Comparison of ENCODE assay signal across 22 mouse cellular contexts in the genomic region with DNA sequence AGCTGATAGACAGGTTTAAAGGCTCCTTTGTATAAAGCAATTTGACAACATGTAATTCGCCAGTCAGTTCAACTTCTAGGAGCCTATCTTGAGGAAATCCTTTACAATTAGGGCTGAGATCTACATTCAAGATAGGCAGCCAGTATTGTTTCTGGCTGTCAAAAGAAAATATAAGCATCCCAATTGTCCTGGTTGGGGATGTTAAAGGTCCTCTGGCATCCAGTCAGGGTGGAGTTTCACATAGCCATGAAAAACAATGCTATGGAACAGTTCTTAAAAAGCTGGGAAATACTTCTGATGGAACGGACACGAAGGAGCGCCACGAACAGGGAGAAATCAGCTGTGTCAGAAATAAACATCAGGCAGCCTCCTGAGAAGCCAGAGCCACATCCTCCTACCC. TPM values are rescaled to one million over a fixed set of nuclear protein-coding genes. Genes with fewer than 3 reads are reported as not detected.
DNase-seq lines count a peak whose midpoint lies in the region; ATAC-seq and TF ChIP-seq lines count a peak whose summit lies in the region.
"Had no signal": no experiment of that assay in that cellular context is flagged by ENCODE, and none has a peak within 500 bp of the region (broad histone marks: within the 10 kb centered on the region; RNA-seq: fewer than 3 reads in every experiment).

No protein-coding gene starts in this region.

- H3K4me1 ChIP-seq in heart, embryonic 15.5 days (replicated peaks) = 0 out of 2 replicates have a peak, but pooled peaks cover 4% of the 10 kb centered on the region
- peaks cover 5% of the 10 kb centered on the region; the same call in 1 of the 2 replicates for H3K4me1 ChIP-seq in heart, embryonic 12.5 days (replicated peaks)
- H3K4me1 ChIP-seq in heart, postnatal 0 days (ENCODE audit: control insufficient read depth, insufficient read depth) = no peaks in the 10 kb centered on the region
- no peaks in the 10 kb centered on the region for H3K4me1 ChIP-seq in lung, postnatal 0 days (ENCODE audit: insufficient read depth, low read depth, low read length)
- H3K4me1 ChIP-seq: embryonic facial prominence, embryonic 13.5 days; forebrain, embryonic 10.5 days; forebrain, embryonic 12.5 days had no signal

- H3K27ac ChIP-seq in heart, embryonic 15.5 days = no peak overlapping the region
- no peak overlapping the region for H3K27ac ChIP-seq in heart, embryonic 12.5 days (ENCODE audit: poor library complexity, severe bottlenecking)
- no peak overlapping the region for H3K27ac ChIP-seq in heart, postnatal 0 days (ENCODE audit: low read depth)
- no peak overlapping the region for H3K27ac ChIP-seq in lung, postnatal 0 days (ENCODE audit: low read length)
- H3K27ac ChIP-seq: embryonic facial prominence, embryonic 13.5 days; embryonic facial prominence, embryonic 15.5 days; forebrain, embryonic 10.5 days; forebrain, embryonic 12.5 days had no signal

- H3K27me3 ChIP-seq in heart, embryonic 15.5 days = no peaks in the 10 kb centered on the region
- H3K27me3 ChIP-seq in heart, embryonic 12.5 days (replicated peaks) = no peaks in the 10 kb centered on the region
- H3K27me3 ChIP-seq in heart, postnatal 0 days (ENCODE audit: control insufficient read depth, insufficient read depth, low read length) = no peaks in the 10 kb centered on the region
- no peaks in the 10 kb centered on the region for H3K27me3 ChIP-seq in lung, postnatal 0 days (replicated peaks; ENCODE audit: insufficient read depth, low read length)
- H3K27me3 ChIP-seq: embryonic facial prominence, embryonic 13.5 days; embryonic facial prominence, embryonic 15.5 days; forebrain, embryonic 12.5 days had no signal

- ATAC-seq in heart, embryonic 15.5 days (replicated peaks; ENCODE audit: insufficient number of reproducible peaks, insufficient read depth, low FRiP score, low read depth) = peak; percentile 62; the same call in 1 of the 2 replicates
- no peak for ATAC-seq in heart, embryonic 12.5 days (ENCODE audit: insufficient number of reproducible peaks, low FRiP score)
- no peak for ATAC-seq in heart, postnatal 0 days (ENCODE audit: insufficient read depth, low read depth)
- ATAC-seq in lung, postnatal 0 days = peak; percentile 53
- ATAC-seq: forebrain, embryonic 14.5 days had no signal

- intact Hi-C loops in heart, postnatal 10 days (cut with DNase I) = no loop called here

- no peak overlapping the region for H3K4me2 ChIP-seq in heart, embryonic 15.5 days
- no peak overlapping the region for H3K4me2 ChIP-seq in heart, embryonic 12.5 days
- H3K4me2 ChIP-seq in heart, postnatal 0 days (ENCODE audit: low read depth, low read length) = no peak overlapping the region
- H3K4me2 ChIP-seq in lung, postnatal 0 days (replicated peaks; ENCODE audit: low read depth, low read length) = no peak overlapping the region
- H3K4me2 ChIP-seq: embryonic facial prominence, embryonic 13.5 days; embryonic facial prominence, embryonic 15.5 days; forebrain, embryonic 12.5 days had no signal

- TF ChIP-seq EP300 in heart, postnatal 0 days (IDR thresholded peaks at IDR 0.05; ENCODE audit: low read depth) = peak; percentile 56; the same call in 1 of the 2 replicates
- peak; percentile 85 for TF ChIP-seq EP300 in lung, postnatal 0 days (IDR thresholded peaks at IDR 0.05)

- H3K36me3 ChIP-seq in heart, embryonic 15.5 days = no peaks in the 10 kb centered on the region
- H3K36me3 ChIP-seq in heart, embryonic 12.5 days = no peaks in the 10 kb centered on the region
- no peaks in the 10 kb centered on the region for H3K36me3 ChIP-seq in heart, postnatal 0 days (replicated peaks; ENCODE audit: control insufficient read depth, insufficient read depth, low read length)
- no peaks in the 10 kb centered on the region for H3K36me3 ChIP-seq in lung, postnatal 0 days (ENCODE audit: insufficient read depth, low read length)
- H3K36me3 ChIP-seq: embryonic facial prominence, embryonic 13.5 days; embryonic facial prominence, embryonic 15.5 days; forebrain, embryonic 10.5 days; forebrain, embryonic 12.5 days had no signal

- no peak for TF ChIP-seq CTCF in heart, postnatal 0 days (IDR thresholded peaks at IDR 0.05; ENCODE audit: low read depth)
- no peak for TF ChIP-seq CTCF in lung, postnatal 0 days (IDR thresholded peaks at IDR 0.05)

- no peak for DNase-seq in heart, postnatal 0 days (ENCODE audit: low spot score)
- no peak for DNase-seq in heart, postnatal 10 days
- DNase-seq in lung, postnatal 0 days (ENCODE audit: low spot score) = peak; percentile 31
- no peak for DNase-seq in lung, postnatal 25 days (ENCODE audit: low spot score)
- DNase-seq: adrenal gland, adult 2 months; adrenal gland, postnatal 10 days; adrenal gland, postnatal 25 days; cerebellum, adult 11 months; cerebellum, adult 18-20 months; cerebellum, adult 8-10 months; cerebellum, adult 9-11 months; cerebellum, postnatal 14 days; cerebellum, postnatal 36 days; embryo, embryonic 11 days had no signal

- no peak overlapping the region for H3K4me3 ChIP-seq in heart, embryonic 15.5 days
- H3K4me3 ChIP-seq in heart, embryonic 12.5 days = no peak overlapping the region
- no peak overlapping the region for H3K4me3 ChIP-seq in heart, postnatal 0 days (ENCODE audit: low read depth, low read length)
- no peak overlapping the region for H3K4me3 ChIP-seq in lung, postnatal 0 days (ENCODE audit: low read depth, low read length)
- H3K4me3 ChIP-seq: embryonic facial prominence, embryonic 13.5 days; embryonic facial prominence, embryonic 15.5 days; erythroblast, embryonic 14.5 days; forebrain, embryonic 10.5 days; forebrain, embryonic 12.5 days had no signal

- WGBS in heart, embryonic 15.5 days = 63% methylated on average over 5 of the region's 5 CpGs
- WGBS in heart, embryonic 12.5 days = 62% methylated on average over 5 of the region's 5 CpGs
- 59% methylated on average over 5 of the region's 5 CpGs for WGBS in heart, postnatal 0 days
- 59% methylated on average over 5 of the region's 5 CpGs for WGBS in lung, postnatal 0 days

- no peak overlapping the region for H3K9ac ChIP-seq in heart, embryonic 15.5 days
- no peak overlapping the region for H3K9ac ChIP-seq in heart, embryonic 12.5 days
- no peak overlapping the region for H3K9ac ChIP-seq in heart, postnatal 0 days (replicated peaks; ENCODE audit: low read depth, low read length)
- no peak overlapping the region for H3K9ac ChIP-seq in lung, postnatal 0 days (replicated peaks; ENCODE audit: low read depth)
- H3K9ac ChIP-seq: embryonic facial prominence, embryonic 13.5 days; embryonic facial prominence, embryonic 15.5 days; forebrain, embryonic 12.5 days had no signal

- H3K9me3 ChIP-seq in heart, embryonic 15.5 days (replicated peaks) = no peaks in the 10 kb centered on the region
- H3K9me3 ChIP-seq in heart, embryonic 12.5 days (replicated peaks) = no peaks in the 10 kb centered on the region
- H3K9me3 ChIP-seq in heart, postnatal 0 days (replicated peaks; ENCODE audit: control insufficient read depth, low read length) = no peaks in the 10 kb centered on the region
- no peaks in the 10 kb centered on the region for H3K9me3 ChIP-seq in lung, postnatal 0 days (ENCODE audit: low read length)
- H3K9me3 ChIP-seq: embryonic facial prominence, embryonic 13.5 days; embryonic facial prominence, embryonic 15.5 days; forebrain, embryonic 10.5 days; forebrain, embryonic 12.5 days had no signal

RNA-seq across cellular contexts. Expression of gene Vwf, which starts 11.6 kb away (rescaled TPM):
- 21.9 and 24.5 TPM in 2 replicates for polyA plus RNA-seq in heart, embryonic 15.5 days (2015; fragmentation: Nextera tagmentation; extraction: Ambion mirVana)
- polyA plus RNA-seq in heart, embryonic 12.5 days (2016; fragmentation: Nextera tagmentation; extraction: Ambion mirVana) = 19.8 and 21.4 TPM in 2 replicates
- 70.5 and 99.9 TPM in 2 replicates for total RNA-seq in heart, postnatal 0 days (2014; rRNA removed; ENCODE audit: low replicate concordance)
- 21.9 and 25.3 TPM in 2 replicates for polyA plus RNA-seq in heart, postnatal 0 days (2015; fragmentation: Nextera tagmentation; extraction: Ambion mirVana)
- 10 to 100 TPM; 77.4 to 85.2 TPM for total RNA-seq in heart, postnatal 10 days (2021)
- polyA plus RNA-seq in lung, postnatal 0 days (2015; fragmentation: Nextera tagmentation; extraction: Ambion mirVana) = 42.4 and 55.6 TPM in 2 replicates

RNA-seq across cellular contexts. Expression of gene Cd9, which starts 40.4 kb away (rescaled TPM):
- polyA plus RNA-seq in heart, embryonic 15.5 days (2015; fragmentation: Nextera tagmentation; extraction: Ambion mirVana) = 91.7 and 118 TPM in 2 replicates
- 73.5 and 73.6 TPM in 2 replicates for polyA plus RNA-seq in heart, embryonic 12.5 days (2016; fragmentation: Nextera tagmentation; extraction: Ambion mirVana)
- total RNA-seq in heart, postnatal 0 days (2014; rRNA removed; ENCODE audit: low replicate concordance) = 51.9 and 72.4 TPM in 2 replicates
- 99.3 and 99.4 TPM in 2 replicates for polyA plus RNA-seq in heart, postnatal 0 days (2015; fragmentation: Nextera tagmentation; extraction: Ambion mirVana)
- 10 to 100 TPM; 77.7 to 79.8 TPM for total RNA-seq in heart, postnatal 10 days (2021)
- polyA plus RNA-seq in lung, postnatal 0 days (2015; fragmentation: Nextera tagmentation; extraction: Ambion mirVana) = 962 and 974 TPM in 2 replicates
- polyA plus RNA-seq: erythroblast, embryonic 14.5 days had no signal

Comparison
In these comparisons a context has a peak if more than half of its experiments do, and no peak if none do; other contexts are left out.
1. ATAC-seq: peak in heart, embryonic 15.5 days (single experiment) and lung, postnatal 0 days (single experiment); none in heart, embryonic 12.5 days (single experiment) and heart, postnatal 0 days (single experiment).